Mouse (Mus musculus) limb, embryonic 11.5 days (tissue): ENCODE results near the gene Gkn3. TPM values are rescaled to one million over a fixed set of nuclear protein-coding genes. Genes with fewer than 3 reads are reported as not detected.

ENCODE experiments used
- ATAC-seq: fragments of 200-750 bp; cut with Nextera tagmentation; 2 replicates; pipeline ENCODE4 v1.8.0; 2017; ENCODE audit warnings: low read depth; ENCODE audit not compliant: insufficient number of reproducible peaks, low FRiP score, low TSS enrichment
- DNase-seq: peaks from one replicate; pipeline ENCODE4 v3.0.0-alpha.2; 2015; ENCODE audit warnings: low spot score
- H3K27ac ChIP-seq: fragments of 300-500 bp; sonication (generic); replicated peaks from 2 replicates; pipeline ENCODE4 v1.5.1; 2014; ENCODE audit warnings: low read depth, mild to moderate bottlenecking, low read length
- H3K27me3 ChIP-seq: fragments of 300-500 bp; sonication (generic); 2 replicates; pipeline ENCODE4 v1.6.1; 2014; ENCODE audit warnings: mild to moderate bottlenecking, low read length, mixed read lengths; ENCODE audit not compliant: control insufficient read depth, insufficient read depth
- H3K36me3 ChIP-seq: fragments of 300-500 bp; sonication (generic); 2 replicates; pipeline ENCODE4 v1.6.1; 2014; ENCODE audit warnings: mild to moderate bottlenecking, low read length, moderate library complexity, mixed read lengths; ENCODE audit not compliant: control insufficient read depth, insufficient read depth
- H3K4me1 ChIP-seq: fragments of 300-500 bp; sonication (generic); 2 replicates; pipeline ENCODE4 v1.6.1; 2014; ENCODE audit warnings: low read length, mixed read lengths; ENCODE audit not compliant: control insufficient read depth, insufficient read depth
- H3K4me2 ChIP-seq: fragments of 300-500 bp; sonication (generic); 2 replicates; pipeline ENCODE4 v1.6.1; 2014; ENCODE audit warnings: low read depth, mild to moderate bottlenecking, moderate library complexity; ENCODE audit not compliant: severe bottlenecking
- H3K4me3 ChIP-seq: fragments of 300-500 bp; sonication (generic); 2 replicates; pipeline ENCODE4 v1.5.1; 2014; ENCODE audit warnings: low read depth, low read length
- H3K9ac ChIP-seq: fragments of 300-500 bp; sonication (generic); 2 replicates; pipeline ENCODE4 v1.6.1; 2014; ENCODE audit warnings: mild to moderate bottlenecking, low read length
- H3K9me3 ChIP-seq: fragments of 300-500 bp; sonication (generic); 2 replicates; pipeline ENCODE4 v1.6.1; 2016; ENCODE audit warnings: low read length; ENCODE audit not compliant: control insufficient read depth
- WGBS: fragments of 180-500 bp; shearing (Covaris S2); extraction: QIAGEN DNeasy Blood & Tissue Kit; methylation state at CpG from one replicate; pipeline ENCODE4 v1.1.7; 2014; 5-methylcytosine and 5-hydroxymethylcytosine counted together
- polyA plus RNA-seq: library from polyadenylated mRNA; unstranded; fragments of >200 nt; fragmentation: Nextera tagmentation; extraction: Ambion mirVana; gene quantifications from 2 replicates; pipeline ENCODE4 v1.2.1, GENCODE M21; 2014

The Gkn3 gene
- polyA plus RNA-seq, 1 experiment from 2014 or later: not detected

DNA sequence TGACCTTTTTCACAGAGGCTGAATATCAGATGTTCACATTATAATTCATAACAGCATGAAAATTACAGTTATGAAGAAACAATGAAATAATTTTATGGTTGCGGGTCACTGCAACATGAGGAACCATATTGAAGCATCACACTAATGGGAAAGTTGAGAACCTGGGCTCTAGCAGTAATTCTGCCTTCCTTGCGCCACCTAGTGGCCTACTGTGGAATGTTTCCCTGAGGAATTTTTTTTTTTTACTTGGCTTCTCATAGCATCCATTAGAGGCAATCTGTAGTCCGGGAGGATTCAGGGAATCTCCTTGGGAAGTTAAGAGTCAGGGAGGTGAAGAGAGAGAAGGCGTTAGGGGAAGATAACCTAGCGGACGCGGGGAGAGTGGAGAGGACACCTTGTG is 2.5 kb downstream of the Gkn3 start:
- Histone ChIP-seq H3K9me3 (no peaks in the 10 kb centered on the region), H3K36me3 (no peaks in the 10 kb centered on the region), H3K4me3 (no peak overlapping the region), H3K9ac (no peak overlapping the region), H3K4me1 (no peaks in the 10 kb centered on the region), H3K27me3 (no peaks in the 10 kb centered on the region), H3K4me2 (no peak overlapping the region), H3K27ac (no peak overlapping the region)
- ATAC-seq: no peak
- WGBS: 12% methylated on average over 7 of the region's 7 CpGs
- peak; percentile 87 for DNase-seq

GRCm38 (mm10) chr6:87384761-87385160 is 4.0 kb downstream of the Gkn3 start:
- DNase-seq (no peak), ATAC-seq (no peak)
- H3K36me3 ChIP-seq: no peaks in the 10 kb centered on the region
- H3K4me3 ChIP-seq: no peak overlapping the region
- 57% methylated on average over 5 of the region's 6 CpGs for WGBS
- no peak overlapping the region for H3K27ac ChIP-seq
- H3K27me3 ChIP-seq: no peaks in the 10 kb centered on the region
- H3K9me3 ChIP-seq: no peaks in the 10 kb centered on the region
- H3K4me2 ChIP-seq: no peak overlapping the region
- no peak overlapping the region for H3K9ac ChIP-seq
- no peaks in the 10 kb centered on the region for H3K4me1 ChIP-seq

DNA sequence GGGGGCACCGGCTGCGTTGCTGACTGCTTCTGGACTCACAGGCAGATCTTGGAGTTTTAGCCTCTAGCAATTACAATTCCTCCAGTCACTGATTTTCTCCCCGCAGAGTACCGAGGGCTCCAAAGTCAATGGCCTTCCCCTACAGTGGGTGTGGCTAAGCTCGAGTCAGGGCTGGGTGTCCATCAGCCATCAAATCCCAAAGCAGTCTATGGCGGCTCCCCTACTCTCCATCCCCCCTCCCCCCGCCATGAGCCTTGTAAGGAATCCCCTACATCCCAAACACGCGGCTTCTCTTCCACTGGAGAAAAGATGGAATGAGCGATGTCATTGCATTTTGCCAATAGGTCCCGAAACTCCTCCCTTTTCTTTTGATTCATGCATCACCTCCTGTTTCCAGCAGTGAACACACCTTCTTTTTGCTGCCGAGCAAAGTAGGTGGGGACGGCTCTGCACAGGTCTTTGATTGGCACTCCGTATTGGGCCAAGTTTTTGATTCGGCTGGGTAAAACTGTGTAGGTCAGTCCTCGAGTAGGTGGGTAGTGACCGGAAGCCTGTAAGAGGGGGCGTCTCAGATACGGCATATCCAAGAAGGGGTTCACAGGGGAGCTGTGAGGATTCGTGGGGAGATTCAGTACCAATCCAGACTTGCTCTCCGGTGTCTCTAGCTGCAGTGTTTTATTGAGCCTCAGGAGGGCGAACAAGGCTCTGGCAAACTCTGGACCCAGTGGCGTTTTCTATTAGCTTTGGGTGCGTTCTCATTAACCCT is 4.6 kb downstream of the Gkn3 start:
- WGBS: 12% methylated on average over 24 of the region's 24 CpGs
- Histone ChIP-seq H3K36me3 (no peaks in the 10 kb centered on the region), H3K9me3 (no peaks in the 10 kb centered on the region), H3K4me3 (no peak overlapping the region), H3K4me2 (peak overlapping the region; percentile 33), H3K4me1 (no peaks in the 10 kb centered on the region), H3K9ac (no peak overlapping the region), H3K27me3 (no peaks in the 10 kb centered on the region), H3K27ac (no peak overlapping the region)
- no peak for DNase-seq
- ATAC-seq: no peak

DNA sequence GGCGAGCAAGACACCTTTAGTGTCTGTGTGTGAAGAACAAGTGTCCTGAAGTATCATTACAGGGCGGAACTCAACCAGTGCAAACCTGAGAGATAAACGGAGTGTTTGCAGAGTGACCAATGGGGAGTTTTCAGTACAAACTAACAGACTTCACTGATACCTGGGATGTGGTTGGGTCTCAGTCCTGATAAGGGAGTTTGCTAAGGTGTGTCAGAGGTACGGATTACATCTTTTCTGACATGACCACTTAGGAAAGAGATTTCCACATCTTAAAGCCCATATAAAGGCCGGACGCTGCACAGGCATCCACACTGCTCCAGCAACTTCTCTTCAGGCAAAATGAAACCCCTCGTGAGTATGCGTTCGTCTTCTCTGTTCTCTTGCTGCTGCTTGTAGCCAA is 15.7 kb downstream of the Gkn3 start, which contains the start of gene Gkn2:
TSS of gene Gkn2 (plus strand) at position 301 of the 400 bp plus-strand sequence.
- Histone ChIP-seq H3K36me3 (no peaks in the 10 kb centered on the region), H3K4me1 (no peaks in the 10 kb centered on the region), H3K9ac (no peak within 1 kb of the TSS), H3K4me3 (no peak within 1 kb of the TSS), H3K27me3 (no peaks in the 10 kb centered on the region), H3K9me3 (no peaks in the 10 kb centered on the region), H3K27ac (no peak within 1 kb of the TSS), H3K4me2 (no peak within 1 kb of the TSS)
- 92% methylated on average over 9 of the region's 9 CpGs for WGBS
- ATAC-seq (no peak), DNase-seq (no peak)

- H3K4me2 ChIP-seq: no peak overlapping the region
- H3K36me3 ChIP-seq: no peaks in the 10 kb centered on the region
- H3K4me1 ChIP-seq: no peaks in the 10 kb centered on the region
- no peak overlapping the region for H3K4me3 ChIP-seq
- no peaks in the 10 kb centered on the region for H3K27me3 ChIP-seq
- H3K9me3 ChIP-seq: no peaks in the 10 kb centered on the region
- ATAC-seq (no peak), DNase-seq (no peak)
- no peak overlapping the region for H3K9ac ChIP-seq
- H3K27ac ChIP-seq: no peak overlapping the region
- 89% methylated on average over 5 of the region's 5 CpGs for WGBS
These were observed 19.5 kb downstream of the Gkn3 start for GRCm38 (mm10) chr6:87369223-87369622.

- 75% methylated on average over 5 of the region's 5 CpGs for WGBS
- H3K27ac ChIP-seq: no peak overlapping the region
- H3K9ac ChIP-seq: no peak overlapping the region
- no peaks in the 10 kb centered on the region for H3K36me3 ChIP-seq
- H3K27me3 ChIP-seq: no peaks in the 10 kb centered on the region
- no peak overlapping the region for H3K4me2 ChIP-seq
- no peaks in the 10 kb centered on the region for H3K9me3 ChIP-seq
- DNase-seq: no peak
- H3K4me1 ChIP-seq: no peaks in the 10 kb centered on the region
- H3K4me3 ChIP-seq: no peak overlapping the region
- no peak for ATAC-seq
These were observed 34.3 kb downstream of the Gkn3 start for GRCm38 (mm10) chr6:87354441-87354840.

DNA sequence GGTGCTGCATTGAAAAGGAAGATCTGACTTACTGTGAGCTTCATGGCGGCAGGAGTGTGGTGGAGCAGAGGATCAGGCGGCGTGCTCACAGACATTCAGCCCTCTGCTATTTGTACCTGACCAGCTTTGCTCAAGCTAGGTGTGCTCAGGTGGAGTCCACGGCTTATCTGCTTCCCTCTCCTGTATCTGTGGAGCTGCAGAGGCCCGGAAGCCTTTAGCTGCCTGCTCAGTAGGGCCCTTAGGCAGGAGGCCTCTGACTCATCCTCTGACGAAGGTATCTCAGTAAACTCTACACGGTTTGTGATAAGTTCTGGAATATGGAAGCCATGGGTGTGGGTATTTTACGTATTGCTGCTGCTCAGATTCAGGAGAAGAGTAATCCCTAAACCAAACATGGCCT is 37.9 kb downstream of the Gkn3 start, which contains the start of gene Gkn1:
TSS of gene Gkn1 (minus strand) at position 114 of the 400 bp plus-strand sequence.
- Histone ChIP-seq H3K4me1 (no peaks in the 10 kb centered on the region), H3K27me3 (no peaks in the 10 kb centered on the region), H3K4me3 (no peak within 1 kb of the TSS), H3K27ac (no peak within 1 kb of the TSS), H3K4me2 (no peak within 1 kb of the TSS), H3K36me3 (no peaks in the 10 kb centered on the region), H3K9ac (no peak within 1 kb of the TSS), H3K9me3 (no peaks in the 10 kb centered on the region)
- 91% methylated on average over 8 of the region's 8 CpGs for WGBS
- DNase-seq: no peak
- no peak for ATAC-seq

GRCm38 (mm10) chr6:87335935-87336295 is 52.8 kb downstream of the Gkn3 start:
- H3K4me2 ChIP-seq: no peak overlapping the region
- no peaks in the 10 kb centered on the region for H3K36me3 ChIP-seq
- peaks cover 8% of the 10 kb centered on the region for H3K4me1 ChIP-seq
- ATAC-seq (no peak), DNase-seq (no peak)
- H3K9ac ChIP-seq: no peak overlapping the region
- no peaks in the 10 kb centered on the region for H3K27me3 ChIP-seq
- no peak overlapping the region for H3K27ac ChIP-seq
- no peaks in the 10 kb centered on the region for H3K9me3 ChIP-seq
- 31% methylated on average over 6 of the region's 6 CpGs for WGBS
- H3K4me3 ChIP-seq: no peak overlapping the region
